Comparison of ENCODE assay signal across 24 mouse cellular contexts in the genomic region with DNA sequence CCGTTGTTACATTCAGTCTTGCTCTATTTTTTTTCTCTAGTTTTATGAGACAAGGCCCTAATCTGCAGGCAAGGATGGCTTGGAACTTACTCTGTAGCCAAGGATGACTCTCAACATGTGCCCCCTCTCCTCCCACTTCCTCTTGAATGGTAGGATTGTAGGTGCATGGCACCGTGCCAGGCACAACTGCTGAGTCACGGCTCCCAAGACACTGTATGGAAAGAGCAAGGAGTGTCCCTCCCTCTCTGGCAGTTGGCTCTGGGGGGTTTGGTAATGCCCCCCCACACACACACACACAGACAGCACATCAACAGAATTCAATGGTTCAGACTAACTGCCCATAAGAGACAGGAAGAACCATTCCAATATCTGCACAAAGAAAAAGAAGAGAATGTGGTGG.
A peak's percentile ranks its signal among the peaks of the same experiment; 100 is the strongest.
DNase-seq lines count a peak whose midpoint lies in the region; ATAC-seq and TF ChIP-seq lines count a peak whose summit lies in the region.
"Had no signal": no experiment of that assay in that cellular context is flagged by ENCODE, and none has a peak within 500 bp of the region (broad histone marks: within the 10 kb centered on the region; RNA-seq: fewer than 3 reads in every experiment).

No protein-coding gene starts in this region.

- no peaks in the 10 kb centered on the region for H3K27me3 ChIP-seq in forebrain, embryonic 10.5 days (ENCODE audit: poor library complexity, severe bottlenecking)
- H3K27me3 ChIP-seq in forebrain, embryonic 12.5 days, result no peaks in the 10 kb centered on the region
- no peaks in the 10 kb centered on the region for H3K27me3 ChIP-seq in kidney, adult 2 months (replicated peaks; ENCODE audit: control insufficient read depth, insufficient read depth, low read length)
- H3K27me3 ChIP-seq: hindbrain, embryonic 15.5 days; limb, embryonic 15.5 days; neural tube, embryonic 15.5 days had no signal

- WGBS in forebrain, embryonic 10.5 days, result 94% methylated on average over 3 of the region's 3 CpGs
- 91% methylated on average over 3 of the region's 3 CpGs for WGBS in forebrain, embryonic 12.5 days
- WGBS in kidney, adult 2 months, result 75% methylated on average over 3 of the region's 3 CpGs

- TF ChIP-seq POLR2A in kidney, adult 2 months (IDR thresholded peaks at IDR 0.05; ENCODE audit: low read depth, low read length), result no peak

- H3K36me3 ChIP-seq in forebrain, embryonic 10.5 days (replicated peaks), result peaks cover 11% of the 10 kb centered on the region
- H3K36me3 ChIP-seq in forebrain, embryonic 12.5 days (replicated peaks), result no peaks in the 10 kb centered on the region; the same call in 1 of the 2 replicates
- H3K36me3 ChIP-seq in kidney, adult 2 months (ENCODE audit: control insufficient read depth, insufficient read depth, low read length), result no peaks in the 10 kb centered on the region
- H3K36me3 ChIP-seq: heart, embryonic 10.5 days; hindbrain, embryonic 15.5 days; limb, embryonic 15.5 days; neural tube, embryonic 15.5 days had no signal

- H3K4me3 ChIP-seq in forebrain, embryonic 10.5 days, result no peak overlapping the region
- H3K4me3 ChIP-seq in forebrain, embryonic 12.5 days (replicated peaks), result no peak overlapping the region
- H3K4me3 ChIP-seq in left cerebral cortex, adult 2 months, result no peak overlapping the region
- H3K4me3 ChIP-seq in kidney, adult 2 months (ENCODE audit: insufficient read depth, low read depth, low read length), result no peak overlapping the region
- H3K4me3 ChIP-seq: heart, embryonic 10.5 days; hindbrain, embryonic 15.5 days; limb, embryonic 15.5 days; myocyte; neural tube, embryonic 15.5 days had no signal

- TF ChIP-seq CTCF in left cerebral cortex, adult 2 months (IDR thresholded peaks at IDR 0.05), result no peak
- TF ChIP-seq CTCF in kidney, adult 2 months (conservative IDR thresholded peaks at IDR 0.05; ENCODE audit: insufficient read depth, insufficient read length, low read depth, low read length), result no peak

- no peak for ATAC-seq in forebrain, embryonic 12.5 days (ENCODE audit: low FRiP score)
- peak; percentile 5; the same call in 1 of the 2 replicates for ATAC-seq in granulocyte monocyte progenitor cell, adult 5-6 weeks (replicated peaks; ENCODE audit: poor library complexity, severe bottlenecking)
- ATAC-seq: forebrain, embryonic 16.5 days had no signal

- 0 out of 2 replicates have a peak overlapping the region, but pooled peaks have one; percentile 30 for H3K27ac ChIP-seq in forebrain, embryonic 10.5 days
- H3K27ac ChIP-seq in forebrain, embryonic 12.5 days, result no peak overlapping the region
- no peak overlapping the region for H3K27ac ChIP-seq in left cerebral cortex, adult 2 months
- H3K27ac ChIP-seq in kidney, adult 2 months (ENCODE audit: insufficient read depth, low read depth, low read length), result no peak overlapping the region
- H3K27ac ChIP-seq: heart, embryonic 10.5 days; hindbrain, embryonic 15.5 days; limb, embryonic 15.5 days; neural tube, embryonic 15.5 days had no signal

- no peaks in the 10 kb centered on the region for H3K9me3 ChIP-seq in forebrain, embryonic 10.5 days
- H3K9me3 ChIP-seq in forebrain, embryonic 12.5 days, result no peaks in the 10 kb centered on the region
- H3K9me3 ChIP-seq: heart, embryonic 10.5 days; hindbrain, embryonic 15.5 days; limb, embryonic 15.5 days; neural tube, embryonic 15.5 days had no signal

- no peak overlapping the region for H3K4me2 ChIP-seq in forebrain, embryonic 12.5 days
- H3K4me2 ChIP-seq: hindbrain, embryonic 15.5 days; limb, embryonic 15.5 days; neural tube, embryonic 15.5 days had no signal

- DNase-seq in forebrain, embryonic 10.5 days (ENCODE audit: extremely low spot score, low spot score), result no peak
- peak; percentile 33 for DNase-seq in left cerebral cortex, adult 2 months (ENCODE audit: extremely low spot score in 1 of 2, low spot score in 2 of 2)
- DNase-seq in left cerebral cortex, adult 11 months (ENCODE audit: low spot score), result no peak
- DNase-seq in 416B (ENCODE audit: low read depth), result peak; percentile 14
- DNase-seq in kidney, adult 2 months, result no peak
- DNase-seq in layer of hippocampus, adult 9-11 months, result no peak
- DNase-seq: adrenal gland, postnatal 14 days; gastrocnemius, postnatal 14 days; heart, postnatal 10 days; kidney, adult 8-10 months; kidney, postnatal 25 days; lung, adult 18-20 months; lung, postnatal 36 days; midbrain, embryonic 14.5 days; spleen, adult 18-20 months; thymus, postnatal 14 days had no signal

- H3K9ac ChIP-seq in forebrain, embryonic 12.5 days, result no peak overlapping the region
- H3K9ac ChIP-seq: hindbrain, embryonic 15.5 days; limb, embryonic 15.5 days; neural tube, embryonic 15.5 days had no signal

- 0 out of 2 replicates have a peak, but pooled peaks cover 3% of the 10 kb centered on the region for H3K4me1 ChIP-seq in forebrain, embryonic 10.5 days
- H3K4me1 ChIP-seq in forebrain, embryonic 12.5 days, result peaks cover 5% of the 10 kb centered on the region; the same call in 1 of the 2 replicates
- no peaks in the 10 kb centered on the region for H3K4me1 ChIP-seq in kidney, adult 2 months (ENCODE audit: control insufficient read depth, insufficient read depth, low read length)
- H3K4me1 ChIP-seq: heart, embryonic 10.5 days; hindbrain, embryonic 15.5 days; limb, embryonic 15.5 days; neural tube, embryonic 15.5 days had no signal

- intact Hi-C loops in left cerebral cortex, adult 2 months (cut with DNase I), result no loop called here

Comparison
In these comparisons a context has a peak if more than half of its experiments do, and no peak if none do; other contexts are left out.
1. DNase-seq: peak in left cerebral cortex, adult 2 months (2 of 2) and 416B (single experiment); none in forebrain, embryonic 10.5 days (single experiment), left cerebral cortex, adult 11 months (single experiment), kidney, adult 2 months (single experiment) and layer of hippocampus, adult 9-11 months (single experiment).